Mouse (Mus musculus) stomach, embryonic 14.5 days (tissue): ENCODE data around the gene Bax. TPM values are rescaled to one million over a fixed set of nuclear protein-coding genes. Genes with fewer than 3 reads are reported as not detected.
A peak's percentile ranks its signal among the peaks of the same experiment; 100 is the strongest.

Experiments used
- ATAC-seq: fragments of 200-750 bp; cut with Nextera tagmentation; 2 replicates; pipeline ENCODE4 v1.8.0; 2017; ENCODE audit warnings: low read depth, moderate TSS enrichment; ENCODE audit not compliant: insufficient number of reproducible peaks, insufficient read depth, low FRiP score
- H3K27ac ChIP-seq: fragments of 300-500 bp; sonication (generic); 2 replicates; pipeline ENCODE4 v1.5.1; 2014; ENCODE audit warnings: mild to moderate bottlenecking, low read length, moderate library complexity, mixed read lengths
- H3K27me3 ChIP-seq: fragments of 300-500 bp; sonication (generic); 2 replicates; pipeline ENCODE4 v1.6.1; 2014; ENCODE audit warnings: low read length, control low read depth, mixed read lengths; ENCODE audit not compliant: control insufficient read depth, insufficient read depth
- H3K36me3 ChIP-seq: fragments of 300-500 bp; sonication (generic); 2 replicates; pipeline ENCODE4 v1.6.1; 2014; ENCODE audit warnings: mild to moderate bottlenecking, control low read depth, low read length, moderate library complexity, mixed read lengths; ENCODE audit not compliant: control insufficient read depth, insufficient read depth
- H3K4me1 ChIP-seq: fragments of 300-500 bp; sonication (generic); 2 replicates; pipeline ENCODE4 v1.6.1; 2014; ENCODE audit warnings: low read length, control low read depth, mixed read lengths; ENCODE audit not compliant: control insufficient read depth, insufficient read depth
- H3K4me2 ChIP-seq: fragments of 300-500 bp; sonication (generic); replicated peaks from 2 replicates; pipeline ENCODE4 v1.6.1; 2014; ENCODE audit warnings: low read depth, low read length, control low read depth
- H3K4me3 ChIP-seq: fragments of 300-500 bp; sonication (generic); 2 replicates; pipeline ENCODE4 v1.5.1; 2014; ENCODE audit warnings: low read depth, low read length, control low read depth
- H3K9ac ChIP-seq: fragments of 300-500 bp; sonication (generic); replicated peaks from 2 replicates; pipeline ENCODE4 v1.6.1; 2014; ENCODE audit warnings: low read depth, mild to moderate bottlenecking, control low read depth, low read length, moderate library complexity, mixed read lengths
- H3K9me3 ChIP-seq: fragments of 300-500 bp; sonication (generic); 2 replicates; pipeline ENCODE4 v1.6.1; 2016; ENCODE audit warnings: low read depth, low read length, control low read depth; ENCODE audit not compliant: control insufficient read depth
- WGBS: fragments of 180-500 bp; shearing (Covaris S2); extraction: QIAGEN DNeasy Blood & Tissue Kit; methylation state at CpG from one replicate; pipeline ENCODE4 v1.1.7; 2014; 5-methylcytosine and 5-hydroxymethylcytosine counted together
- polyA plus RNA-seq: library from polyadenylated mRNA; unstranded; fragments of >200 nt; fragmentation: Nextera tagmentation; extraction: Ambion mirVana; gene quantifications from 2 replicates; pipeline ENCODE4 v1.2.1, GENCODE M21; 2014

Gene Bax
- polyA plus RNA-seq, result 67.1 and 83.9 TPM in 2 replicates

DNA sequence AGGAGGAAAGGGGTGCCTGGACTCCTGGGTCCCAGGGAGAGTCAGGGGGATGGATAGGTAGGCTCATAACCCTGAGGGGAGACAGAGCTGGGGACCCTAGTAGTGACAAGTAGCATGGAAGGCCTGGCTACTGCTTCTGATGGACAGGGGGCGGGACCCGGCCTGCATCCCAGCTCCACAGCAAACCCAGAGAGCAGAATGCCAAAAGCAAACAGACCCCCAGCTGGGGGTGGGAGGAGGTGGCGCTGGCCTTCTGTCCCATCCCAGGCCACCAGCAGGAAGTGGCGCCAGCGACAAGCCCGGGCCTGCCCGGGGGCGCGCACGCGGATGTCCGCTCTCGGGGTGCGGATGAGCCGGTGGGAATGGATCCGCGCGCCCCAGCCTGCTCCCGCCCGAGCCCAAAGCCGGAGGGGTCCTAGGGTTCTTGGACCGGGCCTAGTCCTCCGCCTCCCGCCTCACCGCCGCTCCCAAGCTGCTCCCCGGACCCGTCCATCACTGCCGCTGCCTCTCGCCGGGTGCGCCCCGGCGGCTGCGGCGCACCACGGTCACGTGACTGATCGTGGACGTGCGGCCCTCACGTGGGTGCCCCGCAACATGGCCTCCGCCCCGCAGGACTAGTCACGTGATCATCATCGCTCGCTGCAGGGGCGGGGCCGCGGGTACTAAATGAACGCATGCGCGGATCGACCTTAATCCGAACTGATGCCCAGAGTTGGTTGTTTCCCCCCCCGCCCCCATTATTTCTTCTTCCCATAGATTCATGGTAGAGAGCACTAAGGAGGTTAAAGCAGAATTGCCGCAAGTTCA lies at the start of gene Bax:
TSS of gene Bax (minus strand) at position 616 of the 807 bp plus-strand sequence.
- Histone ChIP-seq H3K4me2 (peak within 1 kb of the TSS; percentile 61), H3K4me3 (peak within 1 kb of the TSS; percentile 86), H3K36me3 (peaks cover 16% of the 10 kb centered on the region; the same call in 1 of the 2 replicates), H3K9ac (peak within 1 kb of the TSS; percentile 83), H3K27me3 (no peaks in the 10 kb centered on the region), H3K27ac (peak within 1 kb of the TSS; percentile 2; the same call in 1 of the 2 replicates), H3K9me3 (no peaks in the 10 kb centered on the region), H3K4me1 (0 out of 2 replicates have a peak, but pooled peaks cover 6% of the 10 kb centered on the region)
- ATAC-seq, result peak; percentile 84
- WGBS, result under 1% methylated on average over 58 of the region's 58 CpGs

DNA sequence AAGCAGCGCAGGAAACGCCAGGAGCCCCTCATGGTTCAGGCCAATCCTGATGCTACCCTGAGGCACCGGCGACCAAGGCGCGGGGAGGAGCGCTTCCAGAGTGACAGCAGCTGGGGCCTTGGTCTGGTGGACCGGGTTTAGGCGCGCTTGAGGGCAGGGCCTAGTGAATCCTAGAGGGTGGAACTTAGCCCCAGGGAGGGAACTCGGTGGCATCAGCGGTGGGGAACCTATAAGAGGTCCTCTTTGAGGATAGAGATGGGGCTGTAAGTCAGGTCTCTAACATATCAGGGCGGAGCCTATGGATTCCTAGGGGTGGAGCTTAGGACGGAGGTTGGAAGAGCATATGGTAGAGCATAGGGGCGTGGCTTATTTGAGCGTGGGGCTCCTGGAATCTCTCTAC lies 48.7 kb upstream of the Bax start:
- Histone ChIP-seq H3K27ac (peak overlapping the region; percentile 63; the same call in 1 of the 2 replicates), H3K9ac (no peak overlapping the region), H3K4me3 (no peak overlapping the region), H3K4me1 (0 out of 2 replicates have a peak, but pooled peaks cover 2% of the 10 kb centered on the region), H3K36me3 (no peaks in the 10 kb centered on the region), H3K4me2 (peak overlapping the region; percentile 16; the same call in 1 of the 2 replicates), H3K9me3 (no peaks in the 10 kb centered on the region), H3K27me3 (no peaks in the 10 kb centered on the region)
- ATAC-seq, result peak; percentile 74
- WGBS, result 24% methylated on average over 16 of the region's 16 CpGs

DNA sequence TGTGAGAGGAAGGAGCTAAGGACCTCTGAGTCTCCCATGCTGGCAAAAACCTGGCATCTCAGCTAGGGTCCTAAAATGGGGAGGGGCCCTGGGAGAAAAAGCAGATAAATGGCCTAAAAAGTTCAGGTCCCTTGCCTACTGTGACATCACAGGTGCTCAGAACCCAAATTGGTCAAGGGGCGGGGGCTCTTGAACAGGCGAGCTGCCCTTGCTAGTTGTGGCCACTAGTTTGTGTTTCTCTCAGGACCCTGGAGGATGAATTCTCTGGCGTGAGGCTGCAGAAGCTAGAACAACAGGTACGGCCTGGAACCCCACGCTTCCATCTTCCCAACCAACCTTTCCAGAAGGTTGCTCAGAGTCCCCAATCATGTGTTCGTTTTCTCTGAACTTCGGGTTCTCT lies 47.7 kb upstream of the Bax start:
- no peak overlapping the region for H3K4me2 ChIP-seq
- 83% methylated on average over 7 of the region's 7 CpGs for WGBS
- no peak overlapping the region for H3K27ac ChIP-seq
- no peak overlapping the region for H3K9ac ChIP-seq
- 0 out of 2 replicates have a peak, but pooled peaks cover 1% of the 10 kb centered on the region for H3K4me1 ChIP-seq
- no peak overlapping the region for H3K4me3 ChIP-seq
- H3K9me3 ChIP-seq, result no peaks in the 10 kb centered on the region
- no peaks in the 10 kb centered on the region for H3K27me3 ChIP-seq
- no peaks in the 10 kb centered on the region for H3K36me3 ChIP-seq
- no peak for ATAC-seq

DNA sequence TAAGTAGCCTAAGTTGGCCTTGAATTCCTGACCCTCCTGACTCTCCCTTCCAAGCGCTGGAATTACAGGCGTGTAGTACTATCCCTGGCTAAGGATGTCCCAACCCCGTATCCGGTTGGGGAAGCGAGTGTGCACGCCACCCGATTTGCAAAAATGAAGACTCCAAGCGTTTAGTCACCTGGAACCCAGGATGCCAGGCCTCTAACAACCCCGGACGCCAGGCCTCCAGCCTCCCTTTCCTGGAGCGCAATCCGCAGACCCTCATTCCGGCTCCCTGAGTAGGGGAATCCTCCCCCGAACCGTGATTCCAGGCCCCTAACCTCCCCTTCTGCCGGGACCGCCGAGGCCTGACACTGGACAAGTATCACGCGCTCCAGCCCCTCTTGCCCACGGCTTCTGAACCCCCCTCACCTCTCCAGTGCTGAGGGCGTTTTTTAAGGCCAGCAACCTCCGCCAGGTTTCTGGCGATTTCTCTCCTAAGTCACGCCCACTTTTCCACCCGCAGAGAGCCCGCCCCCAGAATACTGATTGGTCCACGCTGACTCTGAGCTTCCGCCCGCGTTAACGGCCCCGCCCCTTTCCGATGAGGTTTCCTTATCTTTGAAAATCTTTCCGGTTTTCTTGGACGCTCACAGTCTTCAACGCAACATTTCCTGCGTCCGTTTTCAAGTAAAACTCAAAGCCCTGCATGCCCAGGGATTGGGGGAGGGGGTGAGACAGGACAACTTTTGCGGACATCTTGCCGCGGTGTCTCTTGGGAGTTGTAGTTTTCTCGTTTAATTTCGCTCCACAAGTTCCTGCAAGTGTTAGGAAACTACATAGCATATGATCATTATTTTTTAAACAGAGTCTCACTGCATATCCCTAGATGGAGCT lies 43.5 kb upstream of the Bax start, which contains the start of gene Nucb1:
TSS of gene Nucb1 (minus strand) at position 495 of the 876 bp plus-strand sequence.
- Histone ChIP-seq H3K9me3 (no peaks in the 10 kb centered on the region), H3K4me3 (peak within 1 kb of the TSS; percentile 80), H3K27ac (peak within 1 kb of the TSS; percentile 92), H3K27me3 (no peaks in the 10 kb centered on the region), H3K9ac (peak within 1 kb of the TSS; percentile 72), H3K4me1 (0 out of 2 replicates have a peak, but pooled peaks cover 3% of the 10 kb centered on the region), H3K4me2 (peak within 1 kb of the TSS; percentile 91), H3K36me3 (peaks cover 6% of the 10 kb centered on the region; the same call in 1 of the 2 replicates)
- WGBS, result under 1% methylated on average over 44 of the region's 44 CpGs
- peak; percentile 87 for ATAC-seq

DNA sequence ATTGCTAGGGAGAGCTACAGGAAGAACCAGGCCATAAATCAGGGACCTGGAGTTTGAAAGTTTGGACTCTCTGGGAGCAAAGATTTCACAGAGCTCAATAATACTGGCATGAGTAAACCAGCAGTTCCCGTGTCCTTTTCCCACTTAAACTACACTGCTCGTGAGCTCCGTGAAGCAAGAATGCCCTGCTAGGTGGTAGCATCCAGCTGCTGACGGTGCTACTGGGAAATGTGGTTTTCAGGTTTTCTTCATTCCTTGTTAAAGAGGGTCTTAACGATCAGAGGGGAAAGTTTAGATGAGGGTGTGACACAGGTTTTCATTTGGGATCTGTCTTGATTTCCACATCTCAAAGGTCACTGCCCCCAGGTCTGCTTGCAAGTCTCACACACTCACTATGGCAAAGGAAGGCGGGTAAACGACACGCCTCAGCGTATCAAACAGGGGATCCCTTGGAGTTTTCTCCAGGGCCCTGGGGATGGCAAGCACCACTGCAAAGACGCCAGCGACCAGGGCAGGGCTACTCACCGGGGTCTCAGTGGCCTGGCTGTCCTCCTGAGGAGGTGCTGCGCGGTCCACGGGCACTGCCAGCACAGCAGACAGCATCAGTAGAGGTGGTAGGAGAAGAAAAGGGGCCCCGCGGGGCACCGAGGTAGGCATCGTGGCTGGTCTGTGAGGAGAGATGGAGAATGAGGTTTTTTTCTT lies 42.6 kb upstream of the Bax start:
- H3K27ac ChIP-seq, result no peak overlapping the region
- H3K4me1 ChIP-seq, result 0 out of 2 replicates have a peak, but pooled peaks cover 3% of the 10 kb centered on the region
- WGBS, result 28% methylated on average over 19 of the region's 19 CpGs
- peaks cover 6% of the 10 kb centered on the region; the same call in 1 of the 2 replicates for H3K36me3 ChIP-seq
- no peaks in the 10 kb centered on the region for H3K9me3 ChIP-seq
- H3K4me2 ChIP-seq, result peak overlapping the region; percentile 91
- ATAC-seq, result peak; percentile 7; the same call in 1 of the 2 replicates
- peak overlapping the region; percentile 80 for H3K4me3 ChIP-seq
- peak overlapping the region; percentile 72 for H3K9ac ChIP-seq
- no peaks in the 10 kb centered on the region for H3K27me3 ChIP-seq

DNA sequence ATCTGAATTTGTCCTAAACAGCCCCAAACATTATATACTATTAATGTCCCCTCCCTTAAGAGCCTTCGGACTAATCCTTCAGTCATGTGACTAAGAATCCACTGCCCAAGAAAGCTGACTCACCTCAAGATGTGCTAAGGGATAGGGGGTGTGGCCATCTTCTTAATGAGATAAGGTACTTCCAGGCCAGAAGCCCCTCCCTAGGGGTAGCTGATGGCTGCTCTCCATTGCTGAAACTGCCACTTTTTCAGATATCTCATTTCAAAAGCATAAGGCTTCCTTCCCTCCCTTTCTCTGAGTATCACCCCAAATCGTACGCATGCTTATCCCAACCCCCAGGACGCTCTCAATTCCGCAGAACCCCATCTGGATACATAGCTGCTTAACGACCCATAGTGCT lies 41.9 kb upstream of the Bax start:
- Histone ChIP-seq H3K36me3 (peaks cover 6% of the 10 kb centered on the region; the same call in 1 of the 2 replicates), H3K27me3 (no peaks in the 10 kb centered on the region), H3K9ac (no peak overlapping the region), H3K4me2 (no peak overlapping the region), H3K4me3 (no peak overlapping the region), H3K9me3 (no peaks in the 10 kb centered on the region), H3K4me1 (0 out of 2 replicates have a peak, but pooled peaks cover 3% of the 10 kb centered on the region), H3K27ac (no peak overlapping the region)
- WGBS, result 84% methylated on average over 6 of the region's 6 CpGs
- ATAC-seq, result no peak

DNA sequence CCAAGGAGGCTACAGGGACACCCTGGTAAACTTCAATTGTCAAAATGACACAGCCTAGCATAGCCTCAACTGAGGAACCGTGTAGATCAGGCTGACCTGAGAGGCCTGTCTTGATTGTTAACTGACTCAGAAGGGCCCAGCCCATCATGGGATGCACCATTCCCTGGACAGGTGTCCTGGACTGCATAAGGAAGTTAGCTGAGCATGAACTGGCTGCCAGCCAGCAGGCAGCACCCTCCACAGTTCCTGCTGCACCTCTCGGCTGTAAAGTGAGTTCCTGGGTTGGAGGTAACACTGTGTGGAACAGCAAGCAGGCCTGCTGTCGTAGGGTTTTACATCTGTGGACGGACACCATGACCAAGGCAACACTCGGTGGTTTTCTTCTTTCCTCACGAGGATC lies 40.9 kb upstream of the Bax start:
- WGBS, result 90% methylated on average over 6 of the region's 6 CpGs
- Histone ChIP-seq H3K27ac (no peak overlapping the region), H3K4me1 (0 out of 2 replicates have a peak, but pooled peaks cover 3% of the 10 kb centered on the region), H3K9me3 (no peaks in the 10 kb centered on the region), H3K4me3 (no peak overlapping the region), H3K36me3 (peaks cover 11% of the 10 kb centered on the region; the same call in 1 of the 2 replicates), H3K4me2 (no peak overlapping the region), H3K27me3 (no peaks in the 10 kb centered on the region), H3K9ac (no peak overlapping the region)
- ATAC-seq, result no peak
